Mouse (Mus musculus) limb, embryonic 11.5 days (tissue): ENCODE measurements around the gene Mydgf. TPM values are rescaled to one million over a fixed set of nuclear protein-coding genes. Genes with fewer than 3 reads are reported as not detected.

Experiments used
- ATAC-seq: fragments of 200-750 bp; cut with Nextera tagmentation; 2 replicates; pipeline ENCODE4 v1.8.0; 2017; ENCODE audit warnings: low read depth; ENCODE audit not compliant: insufficient number of reproducible peaks, low FRiP score, low TSS enrichment
- DNase-seq: peaks from one replicate; pipeline ENCODE4 v3.0.0-alpha.2; 2015; ENCODE audit warnings: low spot score
- H3K27ac ChIP-seq: fragments of 300-500 bp; sonication (generic); replicated peaks from 2 replicates; pipeline ENCODE4 v1.5.1; 2014; ENCODE audit warnings: low read depth, mild to moderate bottlenecking, low read length
- H3K27me3 ChIP-seq: fragments of 300-500 bp; sonication (generic); 2 replicates; pipeline ENCODE4 v1.6.1; 2014; ENCODE audit warnings: mild to moderate bottlenecking, low read length, mixed read lengths; ENCODE audit not compliant: control insufficient read depth, insufficient read depth
- H3K36me3 ChIP-seq: fragments of 300-500 bp; sonication (generic); 2 replicates; pipeline ENCODE4 v1.6.1; 2014; ENCODE audit warnings: mild to moderate bottlenecking, low read length, moderate library complexity, mixed read lengths; ENCODE audit not compliant: control insufficient read depth, insufficient read depth
- H3K4me1 ChIP-seq: fragments of 300-500 bp; sonication (generic); 2 replicates; pipeline ENCODE4 v1.6.1; 2014; ENCODE audit warnings: low read length, mixed read lengths; ENCODE audit not compliant: control insufficient read depth, insufficient read depth
- H3K4me2 ChIP-seq: fragments of 300-500 bp; sonication (generic); 2 replicates; pipeline ENCODE4 v1.6.1; 2014; ENCODE audit warnings: low read depth, mild to moderate bottlenecking, moderate library complexity; ENCODE audit not compliant: severe bottlenecking
- H3K4me3 ChIP-seq: fragments of 300-500 bp; sonication (generic); 2 replicates; pipeline ENCODE4 v1.5.1; 2014; ENCODE audit warnings: low read depth, low read length
- H3K9ac ChIP-seq: fragments of 300-500 bp; sonication (generic); 2 replicates; pipeline ENCODE4 v1.6.1; 2014; ENCODE audit warnings: mild to moderate bottlenecking, low read length
- H3K9me3 ChIP-seq: fragments of 300-500 bp; sonication (generic); 2 replicates; pipeline ENCODE4 v1.6.1; 2016; ENCODE audit warnings: low read length; ENCODE audit not compliant: control insufficient read depth
- WGBS: fragments of 180-500 bp; shearing (Covaris S2); extraction: QIAGEN DNeasy Blood & Tissue Kit; methylation state at CpG from one replicate; pipeline ENCODE4 v1.1.7; 2014; 5-methylcytosine and 5-hydroxymethylcytosine counted together
- polyA plus RNA-seq: library from polyadenylated mRNA; unstranded; fragments of >200 nt; fragmentation: Nextera tagmentation; extraction: Ambion mirVana; gene quantifications from 2 replicates; pipeline ENCODE4 v1.2.1, GENCODE M21; 2014

Gene Mydgf
- polyA plus RNA-seq, 1 experiment from 2014 or later = 65.9 TPM

GRCm38 (mm10) chr17:56148280-56148679 lies 35.4 kb downstream of the Mydgf start:
- ATAC-seq = no peak
- Histone ChIP-seq H3K27me3 (peaks cover 59% of the 10 kb centered on the region), H3K4me1 (peaks cover 4% of the 10 kb centered on the region; the same call in 1 of the 2 replicates), H3K36me3 (no peaks in the 10 kb centered on the region), H3K27ac (no peak overlapping the region), H3K9me3 (no peaks in the 10 kb centered on the region), H3K4me2 (no peak overlapping the region), H3K4me3 (no peak overlapping the region), H3K9ac (no peak overlapping the region)
- DNase-seq = no peak
- WGBS = 21% methylated on average over 9 of the region's 9 CpGs

DNA sequence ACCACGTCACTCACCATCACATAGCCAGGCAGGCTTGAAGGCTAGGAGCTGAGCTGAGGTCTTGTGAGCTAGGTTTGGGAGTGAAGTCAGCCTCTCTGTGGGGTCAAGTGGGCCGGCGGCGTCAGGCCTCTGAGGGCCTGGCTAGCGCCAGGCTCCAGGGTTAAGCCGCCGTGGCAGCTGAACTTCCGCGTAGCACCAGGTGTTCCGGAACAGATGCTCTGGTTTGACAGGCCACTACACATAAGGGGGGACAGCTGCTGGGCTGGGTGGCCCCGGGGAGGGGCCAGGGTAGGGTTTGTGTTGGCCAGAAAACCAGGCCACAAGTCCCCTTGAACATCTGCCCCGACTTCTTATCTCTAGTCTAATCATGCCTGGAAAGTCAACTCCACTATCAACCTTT lies 36.3 kb downstream of the Mydgf start:
- H3K4me1 ChIP-seq = peaks cover 5% of the 10 kb centered on the region
- H3K9ac ChIP-seq = no peak overlapping the region
- no peak for ATAC-seq
- H3K27ac ChIP-seq = no peak overlapping the region
- no peak overlapping the region for H3K4me2 ChIP-seq
- no peaks in the 10 kb centered on the region for H3K9me3 ChIP-seq
- no peaks in the 10 kb centered on the region for H3K36me3 ChIP-seq
- H3K4me3 ChIP-seq = no peak overlapping the region
- peaks cover 64% of the 10 kb centered on the region for H3K27me3 ChIP-seq
- DNase-seq = no peak
- WGBS = 46% methylated on average over 12 of the region's 12 CpGs

DNA sequence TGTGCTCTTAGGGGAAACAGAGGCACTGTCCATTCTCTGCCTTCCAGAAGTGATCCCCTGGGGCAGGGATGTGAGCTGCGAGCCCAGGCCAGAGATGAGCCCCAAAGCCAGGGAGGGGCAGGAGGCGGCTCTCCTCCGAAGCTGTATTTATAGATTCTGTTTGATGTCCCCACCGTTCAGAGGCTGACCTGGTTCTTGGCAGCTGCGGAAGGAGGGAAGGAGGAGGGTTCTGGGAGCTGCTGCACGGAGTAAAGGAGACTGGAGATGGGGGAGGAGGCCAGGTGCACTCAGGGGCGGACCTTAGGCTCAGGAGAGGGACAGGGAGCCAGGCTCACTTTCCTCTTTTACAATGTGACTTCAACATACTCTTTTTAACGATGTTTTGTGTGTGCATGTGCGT lies 37.6 kb downstream of the Mydgf start:
- Histone ChIP-seq H3K27ac (no peak overlapping the region), H3K4me1 (peaks cover 11% of the 10 kb centered on the region), H3K4me3 (no peak overlapping the region), H3K9me3 (no peaks in the 10 kb centered on the region), H3K4me2 (no peak overlapping the region), H3K9ac (no peak overlapping the region), H3K36me3 (no peaks in the 10 kb centered on the region), H3K27me3 (peaks cover 77% of the 10 kb centered on the region)
- 12% methylated on average over 9 of the region's 9 CpGs for WGBS
- ATAC-seq (no peak), DNase-seq (no peak)

DNA sequence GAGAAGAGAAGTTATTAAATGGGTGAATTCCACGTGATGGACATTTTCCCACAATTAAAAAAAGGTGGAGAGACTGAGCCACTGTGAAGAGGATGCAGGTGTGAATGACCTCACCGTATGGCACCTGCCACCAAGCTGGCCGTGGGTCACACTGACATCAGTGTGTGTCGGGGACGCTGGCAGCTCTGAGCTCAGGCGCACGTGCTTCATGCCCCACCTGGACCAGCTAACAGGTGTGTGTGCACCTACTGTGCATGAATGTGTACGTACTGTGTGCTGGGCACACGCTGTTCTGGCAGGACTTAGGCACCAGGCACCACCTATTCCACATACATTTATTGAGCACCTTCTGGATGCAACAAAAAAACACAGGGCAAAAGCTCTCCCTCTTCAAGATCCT lies 39.2 kb downstream of the Mydgf start:
- no peak overlapping the region for H3K9ac ChIP-seq
- H3K9me3 ChIP-seq = no peaks in the 10 kb centered on the region
- no peaks in the 10 kb centered on the region for H3K36me3 ChIP-seq
- peaks cover 11% of the 10 kb centered on the region for H3K4me1 ChIP-seq
- no peak overlapping the region for H3K4me2 ChIP-seq
- no peak for DNase-seq
- H3K27ac ChIP-seq = no peak overlapping the region
- no peak for ATAC-seq
- H3K4me3 ChIP-seq = no peak overlapping the region
- peaks cover 83% of the 10 kb centered on the region for H3K27me3 ChIP-seq
- 67% methylated on average over 9 of the region's 9 CpGs for WGBS

DNA sequence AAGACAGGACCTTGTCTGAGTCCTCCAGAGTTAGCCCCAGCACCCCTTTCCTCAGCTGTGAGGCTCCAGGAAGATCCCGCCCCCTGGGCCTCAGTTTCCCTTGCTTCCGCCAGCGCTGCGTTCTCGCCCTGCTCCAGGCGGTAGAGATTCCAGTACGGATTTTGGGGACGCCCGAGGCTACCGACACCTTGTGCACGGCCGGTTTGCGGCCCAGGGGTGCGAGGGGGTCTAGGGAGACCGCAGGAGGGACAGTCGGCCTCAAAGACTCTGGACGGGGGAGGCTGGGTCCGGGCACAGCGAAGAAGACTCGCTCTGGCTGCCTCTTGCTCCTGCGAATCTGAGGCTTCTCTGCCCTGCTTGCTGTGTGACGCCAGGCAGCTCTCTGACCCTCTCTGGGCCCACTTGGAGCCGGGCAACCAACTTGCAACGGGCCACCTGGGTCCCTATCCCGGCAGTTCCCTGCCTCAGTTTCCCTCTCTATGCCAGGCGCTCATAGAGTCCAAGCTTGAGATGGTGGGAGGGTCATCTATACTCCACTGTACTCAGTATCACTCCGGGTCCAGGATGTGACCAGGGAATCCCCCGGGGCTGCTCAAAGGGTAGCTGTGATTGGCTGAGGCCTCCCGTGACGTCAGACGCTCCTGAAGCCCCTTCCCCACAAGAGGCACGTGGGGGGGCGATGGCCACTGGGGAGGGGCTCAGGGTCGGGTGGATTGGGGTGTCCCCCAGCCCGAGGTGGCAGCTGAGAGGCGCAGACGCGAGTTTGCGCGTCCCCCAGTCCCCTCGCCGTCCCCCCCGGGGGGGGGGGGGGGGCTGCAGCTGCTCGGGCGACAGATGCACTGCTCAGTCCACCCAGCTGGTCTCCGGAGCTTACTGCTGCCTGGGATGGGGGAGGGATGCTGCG lies 41.8 kb downstream of the Mydgf start:
- H3K4me2 ChIP-seq = peak overlapping the region; percentile 39
- peaks cover 7% of the 10 kb centered on the region for H3K4me1 ChIP-seq
- H3K9me3 ChIP-seq = no peaks in the 10 kb centered on the region
- peaks cover 73% of the 10 kb centered on the region for H3K27me3 ChIP-seq
- ATAC-seq = peak; percentile 44
- WGBS = under 1% methylated on average over 47 of the region's 47 CpGs
- H3K4me3 ChIP-seq = peak overlapping the region; percentile 31
- peak; percentile 68 for DNase-seq
- H3K36me3 ChIP-seq = no peaks in the 10 kb centered on the region
- peak overlapping the region; percentile 1 for H3K9ac ChIP-seq
- H3K27ac ChIP-seq = no peak overlapping the region

DNA sequence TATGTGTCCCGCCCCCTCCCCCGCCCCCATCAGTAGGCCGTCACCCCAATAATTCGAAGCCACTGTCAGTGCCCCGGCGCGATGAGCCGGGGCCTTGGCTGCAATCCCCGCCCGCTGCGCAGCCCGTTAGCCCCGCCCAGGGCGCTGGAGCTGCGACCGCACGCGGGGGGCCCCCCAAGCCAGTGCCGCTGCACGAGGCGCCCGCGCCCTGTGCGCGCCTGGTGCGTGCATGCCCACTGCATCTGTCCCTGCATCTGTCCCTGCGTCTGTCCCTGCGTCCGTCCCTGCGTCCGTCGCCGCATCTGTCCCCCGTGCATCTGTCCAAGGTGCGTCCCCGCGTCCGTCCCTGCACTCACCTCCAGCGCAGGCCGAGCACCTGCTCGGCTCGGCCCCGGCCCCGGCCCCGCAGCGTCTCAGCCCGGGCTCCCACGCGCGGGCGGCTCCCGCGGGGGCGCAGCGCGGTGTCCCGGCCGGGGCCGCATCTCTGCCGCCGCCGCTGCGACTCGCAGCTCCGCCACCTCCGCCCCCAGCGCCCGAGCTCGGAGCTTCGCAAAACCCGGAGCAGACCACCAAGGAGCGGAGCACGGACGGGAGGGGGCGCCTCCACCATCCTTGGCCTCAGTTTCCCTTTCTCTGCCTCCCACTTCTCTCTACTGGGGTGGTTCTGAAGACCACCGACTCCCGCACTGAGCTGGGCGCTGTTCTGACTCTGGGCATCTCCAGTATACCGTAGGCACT lies 43.7 kb downstream of the Mydgf start, which contains the start of gene Sema6b:
TSS of gene Sema6b (minus strand) at position 486 of the 738 bp plus-strand sequence.
- peak within 1 kb of the TSS; percentile 63 for H3K4me3 ChIP-seq
- peak within 1 kb of the TSS; percentile 50 for H3K9ac ChIP-seq
- peaks cover 7% of the 10 kb centered on the region for H3K4me1 ChIP-seq
- WGBS = under 1% methylated on average over 76 of the region's 79 CpGs
- no peak within 1 kb of the TSS for H3K27ac ChIP-seq
- H3K36me3 ChIP-seq = no peaks in the 10 kb centered on the region
- H3K9me3 ChIP-seq = no peaks in the 10 kb centered on the region
- H3K27me3 ChIP-seq = peaks cover 55% of the 10 kb centered on the region
- DNase-seq (peak; percentile 81), ATAC-seq (no peak)
- H3K4me2 ChIP-seq = peak within 1 kb of the TSS; percentile 99

- H3K27ac ChIP-seq = no peak overlapping the region
- no peaks in the 10 kb centered on the region for H3K9me3 ChIP-seq
- H3K9ac ChIP-seq = no peak overlapping the region
- peaks cover 54% of the 10 kb centered on the region for H3K27me3 ChIP-seq
- ATAC-seq = no peak
- peaks cover 7% of the 10 kb centered on the region for H3K4me1 ChIP-seq
- WGBS = 5% methylated on average over 21 of the region's 21 CpGs
- peak overlapping the region; percentile 63 for H3K4me3 ChIP-seq
- DNase-seq = no peak
- H3K36me3 ChIP-seq = no peaks in the 10 kb centered on the region
- H3K4me2 ChIP-seq = peak overlapping the region; percentile 99
Observed at GRCm38 (mm10) chr17:56139355-56139754, 44.4 kb downstream of the Mydgf start.

DNA sequence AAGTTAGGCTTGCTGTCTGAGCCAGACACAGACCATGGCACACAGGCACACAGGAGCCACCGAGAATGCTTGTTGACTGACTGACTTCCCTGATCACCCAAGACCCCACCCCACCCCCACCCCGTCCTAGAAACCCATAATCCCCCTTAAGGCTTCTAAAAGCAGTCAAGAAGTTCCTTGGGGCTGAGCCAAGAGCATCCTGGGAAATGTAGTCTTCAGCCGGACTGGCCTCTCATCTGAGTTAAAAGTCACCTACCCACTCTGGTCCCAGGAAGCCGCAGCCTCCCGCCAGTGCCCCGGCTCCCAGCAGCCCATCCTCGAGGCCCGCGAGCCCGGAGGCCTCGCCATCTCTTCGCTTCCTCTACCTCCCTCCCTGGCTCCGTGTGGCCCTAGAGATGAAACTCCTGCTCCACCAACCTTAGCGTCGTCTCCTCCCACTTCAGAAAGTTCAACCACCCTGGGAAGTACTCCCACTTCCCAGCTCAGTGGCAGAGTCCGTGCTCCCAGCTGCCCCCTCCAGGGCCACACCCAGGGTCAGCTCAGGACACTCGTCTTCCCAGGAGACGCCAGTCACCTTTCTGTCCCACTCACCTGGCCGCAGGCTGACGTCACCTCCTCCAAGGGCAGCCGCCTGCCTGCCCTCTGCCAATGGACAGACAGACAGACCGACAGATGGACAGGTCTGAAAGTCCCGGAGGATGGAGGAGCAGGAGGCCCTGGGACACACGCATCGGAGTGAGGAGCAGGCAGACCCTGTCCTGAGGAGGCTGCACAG lies 45.7 kb downstream of the Mydgf start:
- no peak overlapping the region for H3K4me2 ChIP-seq
- H3K9me3 ChIP-seq = no peaks in the 10 kb centered on the region
- DNase-seq = no peak
- WGBS = 11% methylated on average over 25 of the region's 25 CpGs
- peaks cover 47% of the 10 kb centered on the region for H3K27me3 ChIP-seq
- ATAC-seq = no peak
- no peak overlapping the region for H3K27ac ChIP-seq
- peaks cover 10% of the 10 kb centered on the region for H3K4me1 ChIP-seq
- H3K4me3 ChIP-seq = no peak overlapping the region
- no peaks in the 10 kb centered on the region for H3K36me3 ChIP-seq
- no peak overlapping the region for H3K9ac ChIP-seq
